Comparison of ENCODE assay signal across 22 mouse cellular contexts in the genomic region with DNA sequence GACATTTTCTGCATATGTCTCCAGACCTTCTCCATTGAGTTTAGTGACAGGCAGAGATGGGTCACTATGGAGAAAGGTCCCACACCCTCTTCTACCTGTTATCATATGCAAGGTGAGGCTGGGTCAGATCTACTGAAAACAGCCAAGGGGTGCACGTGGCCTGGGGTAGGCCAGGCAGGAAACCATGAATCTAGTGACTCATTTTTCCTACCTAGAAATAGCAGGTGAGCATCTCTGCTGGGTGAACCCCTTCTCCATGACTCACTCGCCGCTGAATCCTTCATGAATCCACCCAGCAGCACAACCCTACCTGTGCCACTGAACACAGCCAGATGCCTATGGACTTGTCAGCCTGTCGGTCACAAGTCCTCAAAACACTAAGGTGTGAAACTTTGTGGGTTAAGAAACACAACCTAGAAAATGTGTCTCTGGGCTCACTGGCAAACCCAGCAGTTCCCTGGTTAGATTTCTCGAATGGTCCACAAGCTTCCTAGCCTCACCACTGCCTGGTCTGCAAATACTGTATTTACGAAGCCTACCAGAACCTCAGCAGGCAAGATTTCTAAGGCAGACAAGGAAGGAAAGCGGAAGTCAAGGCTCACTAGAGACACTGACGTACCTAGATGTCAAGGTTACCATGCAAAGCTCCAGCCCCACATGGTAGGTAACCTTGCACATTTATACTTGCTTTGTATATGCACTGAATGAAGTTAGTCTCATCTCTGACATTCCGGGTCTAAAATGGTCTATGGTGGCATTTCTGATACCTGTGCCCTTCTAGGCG. TPM values are rescaled to one million over a fixed set of nuclear protein-coding genes. Genes with fewer than 3 reads are reported as not detected.
DNase-seq lines count a peak whose midpoint lies in the region; TF ChIP-seq lines count a peak whose summit lies in the region.
"Had no signal": no experiment of that assay in that cellular context is flagged by ENCODE, and none has a peak within 500 bp of the region (broad histone marks: within the 10 kb centered on the region; RNA-seq: fewer than 3 reads in every experiment).

No protein-coding gene starts in this region.

- TF ChIP-seq POLR2A in small intestine, adult 2 months (IDR thresholded peaks at IDR 0.05; ENCODE audit: low read depth, low read length): no peak

- H3K27me3 ChIP-seq in small intestine, adult 2 months (ENCODE audit: control insufficient read depth, insufficient read depth, low read length): no peaks in the 10 kb centered on the region
- H3K27me3 ChIP-seq: embryonic facial prominence, embryonic 12.5 days; forebrain, embryonic 13.5 days; hindbrain, embryonic 12.5 days; intestine, embryonic 15.5 days; limb, embryonic 12.5 days had no signal

- no peak overlapping the region for H3K4me3 ChIP-seq in small intestine, adult 2 months (ENCODE audit: low read depth, low read length)
- H3K4me3 ChIP-seq: embryonic facial prominence, embryonic 12.5 days; erythroblast, embryonic 14.5 days; forebrain, embryonic 13.5 days; hindbrain, embryonic 12.5 days; intestine, embryonic 15.5 days; left cerebral cortex, adult 2 months; limb, embryonic 12.5 days; midbrain, embryonic 10.5 days had no signal

- H3K36me3 ChIP-seq in small intestine, adult 2 months (ENCODE audit: control insufficient read depth, insufficient read depth, low read length): no peaks in the 10 kb centered on the region
- H3K36me3 ChIP-seq: embryonic facial prominence, embryonic 12.5 days; hindbrain, embryonic 12.5 days; intestine, embryonic 15.5 days; limb, embryonic 12.5 days; midbrain, embryonic 10.5 days had no signal

- H3K27ac ChIP-seq in small intestine, adult 2 months (ENCODE audit: insufficient read depth, low read depth, low read length): peak overlapping the region; percentile 88
- H3K27ac ChIP-seq: forebrain, embryonic 13.5 days; hindbrain, embryonic 12.5 days; intestine, embryonic 15.5 days; left cerebral cortex, adult 2 months; midbrain, embryonic 10.5 days had no signal

- DNase-seq in lung, postnatal 36 days: peak; percentile 31
- DNase-seq in lung, postnatal 4 days: no peak
- DNase-seq in CD4-positive, CD25-positive, alpha-beta regulatory T cell, adult 2 months (ENCODE audit: low read depth, low spot score): peak; percentile 68
- DNase-seq in induced T-regulatory cell, adult 2 months (ENCODE audit: low read depth): peak; percentile 88
- no peak for DNase-seq in cerebellum, adult 8-10 months
- DNase-seq in heart, postnatal 10 days: no peak
- no peak for DNase-seq in urinary bladder, postnatal 25 days (ENCODE audit: low spot score)
- DNase-seq: adrenal gland, postnatal 36 days; cerebellum, adult 2 months; gastrocnemius, postnatal 14 days; kidney, postnatal 36 days; liver, postnatal 0 days; right cerebral cortex, adult 18-20 months had no signal

- intact Hi-C loops in heart, postnatal 10 days (cut with DNase I): no loop called here

- H3K4me1 ChIP-seq in small intestine, adult 2 months (ENCODE audit: control insufficient read depth, insufficient read depth, insufficient read length, low read length): peaks cover 46% of the 10 kb centered on the region
- H3K4me1 ChIP-seq: forebrain, embryonic 13.5 days; midbrain, embryonic 10.5 days had no signal

- TF ChIP-seq CTCF in small intestine, adult 2 months (IDR thresholded peaks at IDR 0.05; ENCODE audit: extremely low read depth, insufficient read length, insufficient replicate concordance, low read depth, low read length): no peak

- WGBS in small intestine, adult 2 months: 88% methylated on average over 10 of the region's 10 CpGs

RNA-seq across cellular contexts. Expression of gene Snx9, which starts 37.7 kb away (rescaled TPM):
- polyA plus RNA-seq in small intestine, adult 2 months (2012; rRNA removed): 28.0 and 66.3 TPM in 2 replicates
- total RNA-seq in heart, postnatal 10 days (2021): 10 to 100 TPM; 37.7 to 41.0 TPM

Comparison
In these comparisons a context has a peak if more than half of its experiments do, and no peak if none do; other contexts are left out.
1. DNase-seq: peak in lung, postnatal 36 days (single experiment), CD4-positive, CD25-positive, alpha-beta regulatory T cell, adult 2 months (single experiment) and induced T-regulatory cell, adult 2 months (single experiment); none in lung, postnatal 4 days (0 of 2), cerebellum, adult 8-10 months (single experiment), heart, postnatal 10 days (0 of 2) and urinary bladder, postnatal 25 days (single experiment).